Comparison of ENCODE assay signal across 10 mouse cellular contexts in the genomic region with DNA sequence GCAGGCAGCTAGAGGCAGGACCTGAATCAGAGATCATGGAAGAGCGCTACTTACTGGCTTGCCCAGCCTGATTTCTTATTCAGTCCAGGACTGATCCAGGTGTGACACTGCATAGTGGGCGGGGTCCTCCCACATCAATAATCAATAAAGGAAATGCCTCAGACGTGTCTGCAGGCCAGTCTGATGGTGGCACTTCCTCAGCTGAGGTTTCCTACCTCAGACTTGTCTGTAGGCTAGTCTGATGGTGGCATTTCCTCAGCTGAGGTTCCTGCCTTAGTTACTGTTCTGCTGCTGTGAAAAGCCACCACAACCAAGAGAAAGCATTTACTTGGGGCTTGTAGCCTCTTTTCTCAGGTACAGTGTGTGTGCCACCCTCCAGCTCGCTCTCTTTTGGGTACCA.
"Had no signal": no experiment of that assay in that cellular context is flagged by ENCODE, and none has a peak within 500 bp of the region (broad histone marks: within the 10 kb centered on the region; RNA-seq: fewer than 3 reads in every experiment).

No protein-coding gene starts in this region.

- H3K36me3 ChIP-seq: intestine, embryonic 15.5 days; kidney, embryonic 15.5 days; limb, embryonic 10.5 days; midbrain, embryonic 13.5 days; neural tube, embryonic 13.5 days had no signal

- H3K9me3 ChIP-seq: intestine, embryonic 15.5 days; kidney, embryonic 15.5 days; limb, embryonic 10.5 days; midbrain, embryonic 13.5 days; neural tube, embryonic 13.5 days had no signal

- ATAC-seq: intestine, embryonic 15.5 days; midbrain, embryonic 13.5 days had no signal

- H3K27me3 ChIP-seq: intestine, embryonic 15.5 days; kidney, embryonic 15.5 days; midbrain, embryonic 13.5 days; neural tube, embryonic 13.5 days had no signal

- H3K4me3 ChIP-seq: intestine, embryonic 15.5 days; kidney, embryonic 15.5 days; limb, embryonic 10.5 days; midbrain, embryonic 13.5 days; neural tube, embryonic 13.5 days had no signal

- H3K4me2 ChIP-seq: intestine, embryonic 15.5 days; kidney, embryonic 15.5 days; midbrain, embryonic 13.5 days; neural tube, embryonic 13.5 days had no signal

- DNase-seq: kidney, adult 18-20 months; kidney, postnatal 14 days; lung, adult 18-20 months; right cerebral cortex, postnatal 14 days; thymus, postnatal 4 days had no signal

- H3K27ac ChIP-seq: intestine, embryonic 15.5 days; kidney, embryonic 15.5 days; limb, embryonic 10.5 days; midbrain, embryonic 13.5 days; neural tube, embryonic 13.5 days had no signal

- H3K9ac ChIP-seq: intestine, embryonic 15.5 days; kidney, embryonic 15.5 days; midbrain, embryonic 13.5 days; neural tube, embryonic 13.5 days had no signal
